Mouse (Mus musculus): Measurements from ENCODE around the gene Spata18.

GRCm38 (mm10) chr5:73604542-73604941, 46.6 kb upstream of the Spata18 start:
- TF ChIP-seq POLR2A (IDR thresholded peaks at IDR 0.05; ENCODE audit: insufficient read length, low read depth) (no peak), MYOG (IDR thresholded peaks at IDR 0.05; ENCODE audit: control insufficient read depth in 1 of 3, insufficient read depth in 1 of 3, insufficient read length in 2 of 3, low read depth in 2 of 3) (no peak), USF1 (IDR thresholded peaks at IDR 0.05; ENCODE audit: low read depth) (no peak), CEBPB (IDR thresholded peaks at IDR 0.05; ENCODE audit: insufficient read depth, poor library complexity, severe bottlenecking) (no peak), MAX (IDR thresholded peaks at IDR 0.05; ENCODE audit: low read depth) (no peak), MYOD1 (IDR thresholded peaks at IDR 0.05; ENCODE audit: control insufficient read depth in 1 of 3, insufficient read length in 2 of 3, low read depth in 2 of 3) (no peak), TCF3 (IDR thresholded peaks at IDR 0.05; ENCODE audit: insufficient read length, low read depth) (no peak), E2F4 (IDR thresholded peaks at IDR 0.05; ENCODE audit: insufficient read depth) (no peak), REST (IDR thresholded peaks at IDR 0.05; ENCODE audit: insufficient read depth, insufficient read length) (no peak)

Measured in myocyte (in vitro differentiated cells).